Mouse (Mus musculus): ENCODE data around the gene Tanc2. TPM values are rescaled to one million over a fixed set of nuclear protein-coding genes. Genes with fewer than 3 reads are reported as not detected.

Gene Tanc2
- polyA plus RNA-seq, 1 experiment from 2014 or later, result 37.1 TPM

- Histone ChIP-seq H3K9ac (ENCODE audit: low read depth, low read length) (no peak overlapping the region), H3K4me1 (ENCODE audit: control insufficient read depth, insufficient read depth, low read depth, low read length) (no peaks in the 10 kb centered on the region), H3K9me3 (ENCODE audit: control insufficient read depth, low read length) (no peaks in the 10 kb centered on the region), H3K27me3 (replicated peaks; ENCODE audit: control insufficient read depth, insufficient read depth, low read length) (no peaks in the 10 kb centered on the region), H3K4me2 (ENCODE audit: low read length) (no peak overlapping the region), H3K27ac (ENCODE audit: low read depth, low read length) (no peak overlapping the region), H3K4me3 (ENCODE audit: low read length) (no peak overlapping the region), H3K36me3 (ENCODE audit: control insufficient read depth, insufficient read depth, low read length) (no peaks in the 10 kb centered on the region)
- 62% methylated on average over 1 of the region's 1 CpGs for WGBS
- ATAC-seq, result no peak
These were observed 368.8 kb downstream of the Tanc2 start for GRCm38 (mm10) chr11:105958566-105958965.

DNA sequence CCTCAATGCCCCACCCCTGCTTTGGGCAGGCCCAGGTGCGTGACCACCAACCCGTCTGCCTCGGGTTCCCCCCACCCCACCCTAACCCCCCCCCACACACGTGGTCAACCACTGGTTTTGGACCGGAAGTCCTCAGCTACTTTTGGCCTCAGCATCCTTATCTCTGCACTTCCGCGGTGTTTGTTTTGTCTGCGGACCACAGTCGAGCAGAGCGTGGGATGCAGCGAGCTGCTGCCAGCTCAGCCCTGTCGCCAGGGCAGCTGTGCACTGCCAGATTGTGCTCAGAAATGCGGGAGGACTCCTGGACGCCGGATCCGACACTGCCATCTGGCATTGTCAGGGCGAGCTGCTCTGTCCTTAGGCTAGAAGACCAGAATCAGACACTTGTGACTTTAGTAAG is 369.6 kb downstream of the Tanc2 start:
- ATAC-seq, result peak; percentile 76

DNA sequence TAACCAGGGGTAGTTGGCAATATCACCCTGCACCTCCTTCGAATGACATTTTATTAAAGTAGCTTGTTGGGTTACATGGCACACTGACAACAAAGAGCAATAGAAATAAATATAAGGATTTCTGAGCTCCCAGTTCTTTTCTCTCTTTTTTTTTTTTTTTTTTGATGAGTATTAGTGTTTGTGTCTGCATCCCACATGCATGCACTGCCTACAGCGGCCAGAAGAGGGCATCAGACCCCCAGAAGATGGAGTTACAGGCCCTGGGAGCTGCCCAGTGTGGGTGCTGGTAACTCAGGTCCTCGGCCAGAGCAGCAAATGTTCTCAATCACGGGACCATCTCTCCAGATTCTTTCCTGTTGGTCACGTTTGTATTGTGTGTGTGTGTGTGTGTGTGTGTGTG is 374.9 kb downstream of the Tanc2 start:
- no peak for ATAC-seq
- Histone ChIP-seq H3K9me3 (ENCODE audit: control insufficient read depth, low read length) (no peaks in the 10 kb centered on the region), H3K9ac (ENCODE audit: low read depth, low read length) (no peak overlapping the region), H3K27ac (ENCODE audit: low read depth, low read length) (no peak overlapping the region), H3K4me1 (ENCODE audit: control insufficient read depth, insufficient read depth, low read depth, low read length) (peaks cover 12% of the 10 kb centered on the region), H3K36me3 (ENCODE audit: control insufficient read depth, insufficient read depth, low read length) (no peaks in the 10 kb centered on the region), H3K4me3 (ENCODE audit: low read length) (no peak overlapping the region), H3K4me2 (ENCODE audit: low read length) (no peak overlapping the region), H3K27me3 (replicated peaks; ENCODE audit: control insufficient read depth, insufficient read depth, low read length) (no peaks in the 10 kb centered on the region)
- WGBS, result 71% methylated on average over 5 of the region's 5 CpGs

More for the DNA sequence above, 369.6 kb downstream of the Tanc2 start:
- H3K4me1 ChIP-seq (ENCODE audit: control insufficient read depth, insufficient read depth, low read depth, low read length), result no peaks in the 10 kb centered on the region
- H3K27me3 ChIP-seq (replicated peaks; ENCODE audit: control insufficient read depth, insufficient read depth, low read length), result no peaks in the 10 kb centered on the region
- H3K9ac ChIP-seq (ENCODE audit: low read depth, low read length), result no peak overlapping the region
- H3K9me3 ChIP-seq (ENCODE audit: control insufficient read depth, low read length), result no peaks in the 10 kb centered on the region
- WGBS, result 47% methylated on average over 17 of the region's 17 CpGs
- no peaks in the 10 kb centered on the region for H3K36me3 ChIP-seq (ENCODE audit: control insufficient read depth, insufficient read depth, low read length)
- no peak overlapping the region for H3K4me3 ChIP-seq (ENCODE audit: low read length)
- H3K4me2 ChIP-seq (ENCODE audit: low read length), result no peak overlapping the region
- peak overlapping the region; percentile 33; the same call in 1 of the 2 replicates for H3K27ac ChIP-seq (ENCODE audit: low read depth, low read length)

GRCm38 (mm10) chr11:105966288-105966687 is 376.5 kb downstream of the Tanc2 start:
- H3K36me3 ChIP-seq (ENCODE audit: control insufficient read depth, insufficient read depth, low read length), result no peaks in the 10 kb centered on the region
- H3K27ac ChIP-seq (ENCODE audit: low read depth, low read length), result no peak overlapping the region
- no peak overlapping the region for H3K4me2 ChIP-seq (ENCODE audit: low read length)
- no peaks in the 10 kb centered on the region for H3K9me3 ChIP-seq (ENCODE audit: control insufficient read depth, low read length)
- H3K9ac ChIP-seq (ENCODE audit: low read depth, low read length), result no peak overlapping the region
- WGBS, result 80% methylated on average over 4 of the region's 4 CpGs
- no peaks in the 10 kb centered on the region for H3K27me3 ChIP-seq (replicated peaks; ENCODE audit: control insufficient read depth, insufficient read depth, low read length)
- no peak overlapping the region for H3K4me3 ChIP-seq (ENCODE audit: low read length)
- ATAC-seq, result no peak
- peaks cover 12% of the 10 kb centered on the region for H3K4me1 ChIP-seq (ENCODE audit: control insufficient read depth, insufficient read depth, low read depth, low read length)

GRCm38 (mm10) chr11:105967741-105968574 is 378.2 kb downstream of the Tanc2 start, which contains the start of gene Ace:
Ace (plus strand) TSS chr11:105967945.
- Histone ChIP-seq H3K36me3 (ENCODE audit: control insufficient read depth, insufficient read depth, low read length) (no peaks in the 10 kb centered on the region), H3K9ac (ENCODE audit: low read depth, low read length) (peak within 1 kb of the TSS; percentile 73), H3K4me3 (ENCODE audit: low read length) (peak within 1 kb of the TSS; percentile 61), H3K4me1 (ENCODE audit: control insufficient read depth, insufficient read depth, low read depth, low read length) (peaks cover 12% of the 10 kb centered on the region), H3K27ac (ENCODE audit: low read depth, low read length) (peak within 1 kb of the TSS; percentile 51; the same call in 1 of the 2 replicates), H3K9me3 (ENCODE audit: control insufficient read depth, low read length) (no peaks in the 10 kb centered on the region), H3K27me3 (replicated peaks; ENCODE audit: control insufficient read depth, insufficient read depth, low read length) (no peaks in the 10 kb centered on the region), H3K4me2 (ENCODE audit: low read length) (peak within 1 kb of the TSS; percentile 95)
- ATAC-seq, result peak; percentile 84
- WGBS, result under 1% methylated on average over 48 of the region's 76 CpGs

GRCm38 (mm10) chr11:105968948-105969347 is 379.2 kb downstream of the Tanc2 start:
- peaks cover 12% of the 10 kb centered on the region for H3K4me1 ChIP-seq (ENCODE audit: control insufficient read depth, insufficient read depth, low read depth, low read length)
- H3K9ac ChIP-seq (ENCODE audit: low read depth, low read length), result peak overlapping the region; percentile 23; the same call in 1 of the 2 replicates
- H3K27me3 ChIP-seq (replicated peaks; ENCODE audit: control insufficient read depth, insufficient read depth, low read length), result no peaks in the 10 kb centered on the region
- WGBS, result 51% methylated on average over 10 of the region's 10 CpGs
- H3K27ac ChIP-seq (ENCODE audit: low read depth, low read length), result no peak overlapping the region
- H3K4me2 ChIP-seq (ENCODE audit: low read length), result peak overlapping the region; percentile 95
- H3K4me3 ChIP-seq (ENCODE audit: low read length), result peak overlapping the region; percentile 61
- H3K36me3 ChIP-seq (ENCODE audit: control insufficient read depth, insufficient read depth, low read length), result no peaks in the 10 kb centered on the region
- no peak for ATAC-seq
- H3K9me3 ChIP-seq (ENCODE audit: control insufficient read depth, low read length), result no peaks in the 10 kb centered on the region

DNA sequence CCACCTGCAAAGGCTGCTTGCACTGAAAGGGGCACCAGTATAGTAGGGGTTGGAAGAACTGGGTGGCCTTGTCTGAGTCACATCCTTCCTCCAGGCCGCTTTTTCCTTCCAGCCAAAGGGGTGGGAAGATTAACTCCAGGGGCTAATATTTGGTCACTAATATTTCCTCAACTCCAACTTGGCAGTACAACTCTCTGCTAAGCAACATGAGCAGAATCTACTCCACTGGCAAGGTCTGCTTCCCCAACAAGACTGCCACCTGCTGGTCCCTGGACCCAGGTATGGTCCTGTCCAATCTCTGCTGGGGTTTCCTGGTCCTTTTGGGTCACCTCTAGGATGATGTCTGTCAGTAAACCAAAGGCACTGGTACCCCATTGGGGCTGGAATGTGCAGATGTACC is 379.7 kb downstream of the Tanc2 start:
- no peak overlapping the region for H3K27ac ChIP-seq (ENCODE audit: low read depth, low read length)
- H3K27me3 ChIP-seq (replicated peaks; ENCODE audit: control insufficient read depth, insufficient read depth, low read length), result no peaks in the 10 kb centered on the region
- WGBS, result 60% methylated on average over 1 of the region's 1 CpGs
- H3K4me2 ChIP-seq (ENCODE audit: low read length), result no peak overlapping the region
- no peak for ATAC-seq
- H3K9ac ChIP-seq (ENCODE audit: low read depth, low read length), result no peak overlapping the region
- no peaks in the 10 kb centered on the region for H3K36me3 ChIP-seq (ENCODE audit: control insufficient read depth, insufficient read depth, low read length)
- H3K4me3 ChIP-seq (ENCODE audit: low read length), result no peak overlapping the region
- H3K9me3 ChIP-seq (ENCODE audit: control insufficient read depth, low read length), result no peaks in the 10 kb centered on the region
- H3K4me1 ChIP-seq (ENCODE audit: control insufficient read depth, insufficient read depth, low read depth, low read length), result peaks cover 12% of the 10 kb centered on the region

- H3K4me3 ChIP-seq (ENCODE audit: low read length), result no peak overlapping the region
These were observed 384.8 kb downstream of the Tanc2 start for GRCm38 (mm10) chr11:105974593-105974992.

GRCm38 (mm10) chr11:105975050-105975449 is 385.3 kb downstream of the Tanc2 start:
- Histone ChIP-seq H3K9me3 (ENCODE audit: control insufficient read depth, low read length) (no peaks in the 10 kb centered on the region), H3K4me2 (ENCODE audit: low read length) (no peak overlapping the region), H3K27me3 (replicated peaks; ENCODE audit: control insufficient read depth, insufficient read depth, low read length) (no peaks in the 10 kb centered on the region), H3K36me3 (ENCODE audit: control insufficient read depth, insufficient read depth, low read length) (no peaks in the 10 kb centered on the region), H3K9ac (ENCODE audit: low read depth, low read length) (no peak overlapping the region), H3K4me1 (ENCODE audit: control insufficient read depth, insufficient read depth, low read depth, low read length) (no peaks in the 10 kb centered on the region), H3K4me3 (ENCODE audit: low read length) (no peak overlapping the region), H3K27ac (ENCODE audit: low read depth, low read length) (no peak overlapping the region)
- ATAC-seq, result no peak
- WGBS, result 81% methylated on average over 3 of the region's 3 CpGs

More at GRCm38 (mm10) chr11:105974593-105974992, 384.8 kb downstream of the Tanc2 start:
- no peaks in the 10 kb centered on the region for H3K27me3 ChIP-seq (replicated peaks; ENCODE audit: control insufficient read depth, insufficient read depth, low read length)
- no peaks in the 10 kb centered on the region for H3K9me3 ChIP-seq (ENCODE audit: control insufficient read depth, low read length)
- no peak overlapping the region for H3K27ac ChIP-seq (ENCODE audit: low read depth, low read length)
- no peak overlapping the region for H3K9ac ChIP-seq (ENCODE audit: low read depth, low read length)
- H3K4me1 ChIP-seq (ENCODE audit: control insufficient read depth, insufficient read depth, low read depth, low read length), result no peaks in the 10 kb centered on the region
- H3K36me3 ChIP-seq (ENCODE audit: control insufficient read depth, insufficient read depth, low read length), result no peaks in the 10 kb centered on the region
- no peak for ATAC-seq
- no peak overlapping the region for H3K4me2 ChIP-seq (ENCODE audit: low read length)
- WGBS, result 93% methylated on average over 6 of the region's 6 CpGs
